Mouse (Mus musculus) erythroblast, embryonic 14.5 days (primary cell): Measurements from ENCODE around the gene Tmem132b.

Experiments used
- GATA1 ChIP-seq: IDR thresholded peaks from 2 replicates; pipeline ENCODE4 v1.6.1; 2012; ENCODE audit warnings: low read length, inconsistent platforms, mixed read lengths
- TAL1 ChIP-seq: IDR thresholded peaks from 3 replicates; pipeline ENCODE4 v1.6.1; 2012; ENCODE audit warnings: low read length, inconsistent platforms, mixed read lengths

- TF ChIP-seq GATA1 (no peak), TAL1 (no peak)
Measured at GRCm38 (mm10) chr5:125482474-125482873, 49.1 kb upstream of the Tmem132b start.
